Mouse (Mus musculus) ES-E14 (cell line): ENCODE data around the gene Bsdc1. TPM values are rescaled to one million over a fixed set of nuclear protein-coding genes. Genes with fewer than 3 reads are reported as not detected.

Experiments
- DNase-seq: peaks from one replicate; pipeline ENCODE4 v3.0.0-alpha.2; 2013; ENCODE audit warnings: low read depth, low spot score
- H3K27ac ChIP-seq: 2 replicates; pipeline ENCODE4 v1.5.1; 2012; ENCODE audit warnings: low read depth, mild to moderate bottlenecking, low read length, moderate library complexity, mixed read lengths; ENCODE audit not compliant: poor library complexity, insufficient read depth, severe bottlenecking
- H3K36me3 ChIP-seq: 2 replicates; pipeline ENCODE4 v1.6.1; 2012; ENCODE audit warnings: mild to moderate bottlenecking, low read length, moderate library complexity, mixed read lengths; ENCODE audit not compliant: control insufficient read depth, poor library complexity, insufficient read depth, severe bottlenecking
- H3K4me1 ChIP-seq, 2 experiments: fragments of 150-350 bp in 1 of 2; sonication (generic) in 1 of 2; 2 replicates each; pipeline ENCODE4 v1.6.1; 2012; ENCODE audit warnings: low read length in 2 of 2, mild to moderate bottlenecking in 1 of 2, mixed read lengths in 1 of 2; ENCODE audit not compliant: control insufficient read depth in 2 of 2, insufficient read depth in 2 of 2, poor library complexity in 1 of 2
- H3K4me3 ChIP-seq, 2 experiments: fragments of 150-350 bp in 1 of 2; sonication (generic) in 1 of 2; 2 replicates each; pipeline ENCODE4 v1.5.1; 2012; ENCODE audit warnings: low read length in 2 of 2, low read depth in 1 of 2, mild to moderate bottlenecking in 1 of 2, mixed read lengths in 1 of 2; ENCODE audit not compliant: insufficient read depth in 1 of 2, poor library complexity in 1 of 2, severe bottlenecking in 1 of 2
- H3K9ac ChIP-seq: 2 replicates; pipeline ENCODE4 v1.6.1; 2012; ENCODE audit warnings: low read depth, mild to moderate bottlenecking, low read length, mixed read lengths; ENCODE audit not compliant: poor library complexity, insufficient read depth, severe bottlenecking
- H3K9me3 ChIP-seq: fragments of 150-350 bp; sonication (generic); 2 replicates; pipeline ENCODE4 v1.6.1; 2012; ENCODE audit warnings: low read depth, mild to moderate bottlenecking, low read length; ENCODE audit not compliant: control insufficient read depth, insufficient read depth
- CHD2 ChIP-seq: IDR thresholded peaks from 2 replicates; pipeline ENCODE4 v1.6.1; 2014; ENCODE audit warnings: mild to moderate bottlenecking, low read depth, low read length, inconsistent platforms
- HCFC1 ChIP-seq: IDR thresholded peaks from 2 replicates; pipeline ENCODE4 v1.6.1; 2012; ENCODE audit warnings: low read length, inconsistent platforms, borderline replicate concordance; ENCODE audit not compliant: insufficient read depth
- MAFK ChIP-seq: IDR thresholded peaks from 2 replicates; pipeline ENCODE4 v1.6.1; 2014; ENCODE audit warnings: mild to moderate bottlenecking, low read depth, low read length, inconsistent platforms; ENCODE audit not compliant: insufficient read depth
- ZC3H11A ChIP-seq: IDR thresholded peaks from 2 replicates; pipeline ENCODE4 v1.6.1; 2012; ENCODE audit warnings: low read depth, mild to moderate bottlenecking, inconsistent platforms, low read length, borderline replicate concordance
- ZNF384 ChIP-seq: IDR thresholded peaks from 2 replicates; pipeline ENCODE4 v1.6.1; 2012; ENCODE audit warnings: low read depth, low read length, inconsistent platforms
- in situ Hi-C, 2 experiments: fragments of 600-800 bp; cut with MboI; formaldehyde crosslinking; loops; one replicate each; pipeline ENCODE4 v1.15.1; 2025; ENCODE audit warnings: low sequenced_read_pairs in 2 of 2, inconsistent platforms in 1 of 2; ENCODE audit not compliant: unreplicated experiment in 2 of 2
- total RNA-seq: library from RNA; depleted of rRNA; stranded (reverse); fragments of 300-350 nt; gene quantifications from 2 replicates; pipeline ENCODE4 v1.2.3, GENCODE M21; 2012; rRNA removed

The Bsdc1 gene
- 28.9 and 33.3 TPM in 2 replicates for total RNA-seq

DNA sequence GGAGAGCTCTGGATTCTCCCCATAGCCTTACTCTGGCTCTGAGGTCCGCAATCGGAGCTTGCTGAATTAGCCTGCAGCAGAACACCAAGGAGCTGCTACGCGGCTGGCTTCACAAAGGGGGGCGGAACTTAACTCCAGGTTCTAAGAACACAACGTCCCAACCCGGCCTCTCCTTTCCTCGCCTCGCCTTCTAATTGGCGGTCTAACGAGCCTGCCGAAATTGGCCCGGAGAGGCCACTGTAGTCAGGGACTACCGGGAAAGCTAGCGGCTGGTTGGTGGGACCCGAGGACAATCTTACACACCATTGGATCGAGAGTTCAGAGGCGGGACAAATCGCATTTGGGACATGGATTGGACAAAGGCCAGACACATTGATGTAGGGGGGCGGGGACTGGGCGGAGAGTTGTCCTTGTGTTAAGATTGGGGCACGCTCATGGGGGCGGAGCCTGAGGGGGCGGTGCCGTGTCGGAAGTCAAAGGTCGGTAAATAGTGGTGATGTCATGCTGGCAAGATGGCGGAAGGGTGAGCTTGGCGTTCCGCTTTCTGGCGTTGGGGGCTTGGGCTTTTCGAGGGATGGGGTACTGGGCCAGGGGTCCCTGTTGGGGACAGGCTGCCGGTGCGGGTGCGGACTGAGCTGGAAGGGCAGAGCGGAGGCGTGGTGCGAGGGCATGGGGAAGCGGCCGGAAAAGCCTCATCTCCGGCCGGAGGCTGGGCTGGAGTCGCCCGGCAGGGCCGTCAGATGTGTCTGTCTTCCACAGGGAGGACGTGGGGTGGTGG, at the start of gene Bsdc1:
Bsdc1 (plus strand) TSS at position 399 of the 778 bp plus-strand sequence.
- Histone ChIP-seq H3K9ac (peak within 1 kb of the TSS; percentile 84), H3K9me3 (no peaks in the 10 kb centered on the region), H3K27ac (peak within 1 kb of the TSS; percentile 20), H3K36me3 (peaks cover 9% of the 10 kb centered on the region), H3K4me3 (peak within 1 kb of the TSS; percentile 84 to 99), H3K4me1 (peaks cover 0 to 4% of the 10 kb centered on the region in 2 experiments; a peak in 1 of 4 replicates)
- DNase-seq = peak; percentile 100
- peak; percentile 62 for TF ChIP-seq CHD2
- TF ChIP-seq ZC3H11A = no peak
- in situ Hi-C loops = no loop called here

DNA sequence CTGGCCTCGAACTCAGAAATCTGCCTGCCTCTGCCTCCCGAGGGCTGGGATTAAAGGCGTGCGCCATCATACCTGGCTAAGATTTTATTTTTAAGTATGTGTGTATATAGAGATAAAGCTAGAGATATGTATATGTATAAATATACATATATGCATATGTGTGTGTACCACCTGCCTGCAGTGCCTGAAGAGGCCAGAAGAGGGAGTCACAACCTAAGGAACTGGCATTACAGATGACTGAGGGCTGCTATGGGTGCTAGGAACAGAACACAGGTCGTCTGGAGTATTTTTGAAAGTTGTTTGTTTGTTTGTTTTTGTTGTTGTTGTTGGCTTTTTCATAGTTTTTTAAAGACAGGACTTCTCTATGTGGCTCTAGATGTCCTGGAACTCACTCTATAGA, 45.5 kb upstream of the Bsdc1 start:
- TF ChIP-seq ZC3H11A (no peak), MAFK (no peak), ZNF384 (no peak), HCFC1 (no peak), CHD2 (no peak)
- Histone ChIP-seq H3K9me3 (no peaks in the 10 kb centered on the region), H3K9ac (no peak overlapping the region), H3K4me3 (no peak overlapping the region), H3K36me3 (no peaks in the 10 kb centered on the region), H3K4me1 (no peaks in the 10 kb centered on the region), H3K27ac (no peak overlapping the region)
- in situ Hi-C loops = no loop called here
- no peak for DNase-seq

DNA sequence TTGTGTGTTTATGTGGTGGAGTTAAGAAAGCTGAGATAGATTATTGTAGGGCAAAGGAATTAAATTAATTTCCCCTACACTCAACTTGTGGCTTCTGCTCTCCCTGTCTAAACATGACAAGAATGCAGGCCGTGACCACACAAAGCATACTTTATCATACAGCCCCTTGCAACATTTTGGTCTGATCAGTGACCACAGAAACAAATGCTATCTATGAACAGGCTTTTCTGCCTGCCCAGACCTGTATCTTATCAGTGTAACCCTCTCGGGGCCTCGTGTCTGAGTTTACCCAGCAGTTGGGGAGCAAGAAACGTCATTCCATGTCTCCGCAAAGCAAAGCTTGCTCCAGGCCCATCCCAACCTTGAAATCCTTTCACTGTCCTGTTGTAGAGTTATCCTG, 44.9 kb upstream of the Bsdc1 start:
- DNase-seq = no peak
- Histone ChIP-seq H3K36me3 (no peaks in the 10 kb centered on the region), H3K9me3 (no peaks in the 10 kb centered on the region), H3K4me3 (no peak overlapping the region), H3K4me1 (no peaks in the 10 kb centered on the region), H3K9ac (no peak overlapping the region), H3K27ac (no peak overlapping the region)
- in situ Hi-C loops = no loop called here
- TF ChIP-seq HCFC1 (no peak), ZNF384 (no peak), ZC3H11A (no peak), CHD2 (no peak), MAFK (no peak)

DNA sequence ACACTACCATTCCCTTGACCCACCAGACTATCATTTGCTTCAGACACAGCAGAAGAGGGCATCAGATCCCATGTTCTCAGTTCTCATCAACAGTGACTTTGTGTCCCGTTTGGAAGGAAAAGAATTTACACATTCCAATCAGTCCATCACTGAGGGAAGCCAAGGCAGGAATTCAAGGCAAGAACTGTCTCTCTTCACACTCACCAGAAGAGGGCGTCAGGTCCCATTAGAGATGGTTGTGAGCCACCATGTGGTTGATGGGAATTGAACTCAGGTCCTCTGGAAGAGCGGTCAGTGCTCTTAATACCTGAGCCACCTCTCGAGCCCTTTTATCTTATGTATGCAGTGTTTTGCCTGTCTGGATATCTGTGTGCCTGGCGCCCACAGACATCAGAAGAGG, 43.1 kb upstream of the Bsdc1 start:
- Histone ChIP-seq H3K4me3 (no peak overlapping the region), H3K9me3 (no peaks in the 10 kb centered on the region), H3K27ac (no peak overlapping the region), H3K36me3 (no peaks in the 10 kb centered on the region), H3K9ac (no peak overlapping the region), H3K4me1 (no peaks in the 10 kb centered on the region)
- no peak for DNase-seq
- no peak for TF ChIP-seq ZNF384
- no peak for TF ChIP-seq CHD2
- TF ChIP-seq MAFK = no peak
- TF ChIP-seq HCFC1 = no peak
- TF ChIP-seq ZC3H11A = no peak
- in situ Hi-C loops = no loop called here
